Mouse (Mus musculus): Measurements from ENCODE around the gene Tcaim. TPM values are rescaled to one million over a fixed set of nuclear protein-coding genes. Genes with fewer than 3 reads are reported as not detected.
A peak's percentile ranks its signal among the peaks of the same experiment; 100 is the strongest.

Tcaim gene
- polyA plus RNA-seq (2014; fragmentation: Nextera tagmentation; extraction: Ambion mirVana) = 5.6 and 6.0 TPM in 2 replicates

GRCm38 (mm10) chr9:122805053-122805844 lies at the start of gene Tcaim:
Gene Tcaim (plus strand): TSS chr9:122805539.
- no peaks in the 10 kb centered on the region for H3K9me3 ChIP-seq (ENCODE audit: control insufficient read depth, low read length)
- peak within 1 kb of the TSS; percentile 83 for H3K27ac ChIP-seq (ENCODE audit: low read depth, low read length)
- no peaks in the 10 kb centered on the region for H3K27me3 ChIP-seq (ENCODE audit: control insufficient read depth, insufficient read depth, low read length)
- peak within 1 kb of the TSS; percentile 81 for H3K9ac ChIP-seq (ENCODE audit: low read length)
- H3K36me3 ChIP-seq (ENCODE audit: control insufficient read depth, insufficient read depth, low read length) = no peaks in the 10 kb centered on the region
- no peaks in the 10 kb centered on the region for H3K4me1 ChIP-seq (replicated peaks; ENCODE audit: control insufficient read depth, insufficient read depth, low read length)
- H3K4me2 ChIP-seq (ENCODE audit: low read depth, low read length, severe bottlenecking) = peak within 1 kb of the TSS; percentile 96
- ATAC-seq (replicated peaks; ENCODE audit: low FRiP score) (peak; percentile 98), DNase-seq (ENCODE audit: low spot score) (peak; percentile 95)
- H3K4me3 ChIP-seq (ENCODE audit: low read depth, low read length) = peak within 1 kb of the TSS; percentile 68
- WGBS = 8% methylated on average over 42 of the region's 42 CpGs

DNA sequence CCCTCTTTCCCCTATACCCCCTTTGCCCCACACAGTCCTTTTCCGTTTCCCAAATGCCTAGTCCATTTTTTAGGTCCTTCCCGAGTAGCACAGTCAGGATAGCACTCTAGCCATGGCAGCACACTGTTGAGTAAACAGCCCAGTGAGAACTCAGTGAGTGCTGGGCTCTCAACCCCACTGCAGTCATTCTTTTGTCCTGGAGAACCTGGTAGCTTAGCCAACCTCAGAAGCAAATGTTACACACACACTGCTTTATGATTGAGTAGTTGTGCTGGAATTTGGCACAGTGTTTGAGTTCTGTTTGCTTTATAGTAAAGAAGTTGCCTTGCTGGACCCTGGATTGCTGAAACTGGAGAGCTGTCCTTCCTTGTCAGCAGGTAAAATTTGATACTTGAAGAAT lies 47.7 kb upstream of the Tcaim start:
- Histone ChIP-seq H3K36me3 (ENCODE audit: control insufficient read depth, insufficient read depth, low read length) (no peaks in the 10 kb centered on the region), H3K9ac (ENCODE audit: low read length) (no peak overlapping the region), H3K27me3 (ENCODE audit: control insufficient read depth, insufficient read depth, low read length) (no peaks in the 10 kb centered on the region), H3K27ac (ENCODE audit: low read depth, low read length) (no peak overlapping the region), H3K9me3 (ENCODE audit: control insufficient read depth, low read length) (no peaks in the 10 kb centered on the region), H3K4me2 (ENCODE audit: low read depth, low read length, severe bottlenecking) (no peak overlapping the region), H3K4me3 (ENCODE audit: low read depth, low read length) (no peak overlapping the region), H3K4me1 (replicated peaks; ENCODE audit: control insufficient read depth, insufficient read depth, low read length) (no peaks in the 10 kb centered on the region)
- DNase-seq (ENCODE audit: low spot score) (no peak), ATAC-seq (replicated peaks; ENCODE audit: low FRiP score) (no peak)
- WGBS = 35% methylated on average over 2 of the region's 2 CpGs

DNA sequence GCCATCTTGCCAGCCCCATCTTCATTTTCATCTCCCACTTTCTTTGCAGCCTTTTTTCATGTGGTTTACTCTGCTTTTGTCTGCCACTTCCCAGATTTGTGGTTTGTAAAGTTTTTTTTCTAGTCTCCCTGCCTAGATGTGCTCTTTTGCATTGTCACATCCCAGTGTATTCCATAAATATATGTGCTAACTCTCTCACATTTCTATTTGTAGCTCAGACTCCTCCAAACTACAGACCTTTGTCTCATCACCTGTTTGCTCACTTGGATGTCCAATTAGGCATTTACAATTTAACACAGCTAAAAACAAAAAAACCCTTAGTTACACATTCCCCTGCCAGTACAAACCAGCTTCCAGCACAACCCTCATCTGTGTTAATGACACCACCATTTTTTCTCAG lies 45.2 kb upstream of the Tcaim start:
- Histone ChIP-seq H3K27me3 (ENCODE audit: control insufficient read depth, insufficient read depth, low read length) (no peaks in the 10 kb centered on the region), H3K27ac (ENCODE audit: low read depth, low read length) (no peak overlapping the region), H3K36me3 (ENCODE audit: control insufficient read depth, insufficient read depth, low read length) (no peaks in the 10 kb centered on the region), H3K4me3 (ENCODE audit: low read depth, low read length) (no peak overlapping the region), H3K9me3 (ENCODE audit: control insufficient read depth, low read length) (no peaks in the 10 kb centered on the region), H3K4me1 (replicated peaks; ENCODE audit: control insufficient read depth, insufficient read depth, low read length) (no peaks in the 10 kb centered on the region), H3K9ac (ENCODE audit: low read length) (no peak overlapping the region), H3K4me2 (ENCODE audit: low read depth, low read length, severe bottlenecking) (no peak overlapping the region)
- ATAC-seq (replicated peaks; ENCODE audit: low FRiP score) (no peak), DNase-seq (ENCODE audit: low spot score) (no peak)

GRCm38 (mm10) chr9:122785231-122785630 lies 20.1 kb upstream of the Tcaim start:
- DNase-seq (ENCODE audit: low spot score) (no peak), ATAC-seq (replicated peaks; ENCODE audit: low FRiP score) (no peak)
- H3K27ac ChIP-seq (ENCODE audit: low read depth, low read length) = no peak overlapping the region
- 83% methylated on average over 5 of the region's 5 CpGs for WGBS
- no peak overlapping the region for H3K9ac ChIP-seq (ENCODE audit: low read length)
- H3K4me2 ChIP-seq (ENCODE audit: low read depth, low read length, severe bottlenecking) = no peak overlapping the region
- H3K4me3 ChIP-seq (ENCODE audit: low read depth, low read length) = no peak overlapping the region
- no peaks in the 10 kb centered on the region for H3K4me1 ChIP-seq (replicated peaks; ENCODE audit: control insufficient read depth, insufficient read depth, low read length)
- no peaks in the 10 kb centered on the region for H3K36me3 ChIP-seq (ENCODE audit: control insufficient read depth, insufficient read depth, low read length)
- H3K9me3 ChIP-seq (ENCODE audit: control insufficient read depth, low read length) = no peaks in the 10 kb centered on the region
- H3K27me3 ChIP-seq (ENCODE audit: control insufficient read depth, insufficient read depth, low read length) = no peaks in the 10 kb centered on the region

- no peak overlapping the region for H3K4me3 ChIP-seq (ENCODE audit: low read depth, low read length)
- no peaks in the 10 kb centered on the region for H3K9me3 ChIP-seq (ENCODE audit: control insufficient read depth, low read length)
- no peaks in the 10 kb centered on the region for H3K27me3 ChIP-seq (ENCODE audit: control insufficient read depth, insufficient read depth, low read length)
- no peak overlapping the region for H3K9ac ChIP-seq (ENCODE audit: low read length)
- DNase-seq (ENCODE audit: low spot score) (no peak), ATAC-seq (replicated peaks; ENCODE audit: low FRiP score) (no peak)
- no peaks in the 10 kb centered on the region for H3K36me3 ChIP-seq (ENCODE audit: control insufficient read depth, insufficient read depth, low read length)
- WGBS = 95% methylated on average over 1 of the region's 1 CpGs
- H3K4me2 ChIP-seq (ENCODE audit: low read depth, low read length, severe bottlenecking) = no peak overlapping the region
- no peak overlapping the region for H3K27ac ChIP-seq (ENCODE audit: low read depth, low read length)
- no peaks in the 10 kb centered on the region for H3K4me1 ChIP-seq (replicated peaks; ENCODE audit: control insufficient read depth, insufficient read depth, low read length)
These were observed 18.8 kb upstream of the Tcaim start for GRCm38 (mm10) chr9:122786534-122786933.

- no peak for DNase-seq (ENCODE audit: low spot score)
- H3K9ac ChIP-seq (ENCODE audit: low read length) = peak overlapping the region; percentile 81
- no peaks in the 10 kb centered on the region for H3K4me1 ChIP-seq (replicated peaks; ENCODE audit: control insufficient read depth, insufficient read depth, low read length)
- no peaks in the 10 kb centered on the region for H3K36me3 ChIP-seq (ENCODE audit: control insufficient read depth, insufficient read depth, low read length)
- H3K9me3 ChIP-seq (ENCODE audit: control insufficient read depth, low read length) = no peaks in the 10 kb centered on the region
- no peaks in the 10 kb centered on the region for H3K27me3 ChIP-seq (ENCODE audit: control insufficient read depth, insufficient read depth, low read length)
- peak overlapping the region; percentile 83 for H3K27ac ChIP-seq (ENCODE audit: low read depth, low read length)
- H3K4me3 ChIP-seq (ENCODE audit: low read depth, low read length) = peak overlapping the region; percentile 68
- peak overlapping the region; percentile 96 for H3K4me2 ChIP-seq (ENCODE audit: low read depth, low read length, severe bottlenecking)
- 13% methylated on average over 10 of the region's 10 CpGs for WGBS
- no peak; the same call in 1 of the 2 replicates for ATAC-seq (replicated peaks; ENCODE audit: low FRiP score)
These were observed 554 bp downstream of the Tcaim start for GRCm38 (mm10) chr9:122805845-122806341.

GRCm38 (mm10) chr9:122807186-122807585 lies 1.8 kb downstream of the Tcaim start:
- H3K4me2 ChIP-seq (ENCODE audit: low read depth, low read length, severe bottlenecking) = no peak overlapping the region
- H3K9ac ChIP-seq (ENCODE audit: low read length) = no peak overlapping the region
- ATAC-seq (replicated peaks; ENCODE audit: low FRiP score) (no peak), DNase-seq (ENCODE audit: low spot score) (no peak)
- H3K36me3 ChIP-seq (ENCODE audit: control insufficient read depth, insufficient read depth, low read length) = no peaks in the 10 kb centered on the region
- H3K9me3 ChIP-seq (ENCODE audit: control insufficient read depth, low read length) = no peaks in the 10 kb centered on the region
- H3K4me3 ChIP-seq (ENCODE audit: low read depth, low read length) = no peak overlapping the region
- WGBS = 91% methylated on average over 2 of the region's 2 CpGs
- no peak overlapping the region for H3K27ac ChIP-seq (ENCODE audit: low read depth, low read length)
- H3K27me3 ChIP-seq (ENCODE audit: control insufficient read depth, insufficient read depth, low read length) = no peaks in the 10 kb centered on the region
- H3K4me1 ChIP-seq (replicated peaks; ENCODE audit: control insufficient read depth, insufficient read depth, low read length) = no peaks in the 10 kb centered on the region

GRCm38 (mm10) chr9:122810212-122810611 lies 4.9 kb downstream of the Tcaim start:
- Histone ChIP-seq H3K9ac (ENCODE audit: low read length) (no peak overlapping the region), H3K9me3 (ENCODE audit: control insufficient read depth, low read length) (no peaks in the 10 kb centered on the region), H3K4me2 (ENCODE audit: low read depth, low read length, severe bottlenecking) (no peak overlapping the region), H3K4me3 (ENCODE audit: low read depth, low read length) (no peak overlapping the region), H3K27me3 (ENCODE audit: control insufficient read depth, insufficient read depth, low read length) (no peaks in the 10 kb centered on the region), H3K27ac (ENCODE audit: low read depth, low read length) (no peak overlapping the region), H3K36me3 (ENCODE audit: control insufficient read depth, insufficient read depth, low read length) (no peaks in the 10 kb centered on the region), H3K4me1 (replicated peaks; ENCODE audit: control insufficient read depth, insufficient read depth, low read length) (no peaks in the 10 kb centered on the region)
- WGBS = 89% methylated on average over 3 of the region's 3 CpGs
- no peak for ATAC-seq (replicated peaks; ENCODE audit: low FRiP score)
- DNase-seq (ENCODE audit: low spot score) = no peak

DNA sequence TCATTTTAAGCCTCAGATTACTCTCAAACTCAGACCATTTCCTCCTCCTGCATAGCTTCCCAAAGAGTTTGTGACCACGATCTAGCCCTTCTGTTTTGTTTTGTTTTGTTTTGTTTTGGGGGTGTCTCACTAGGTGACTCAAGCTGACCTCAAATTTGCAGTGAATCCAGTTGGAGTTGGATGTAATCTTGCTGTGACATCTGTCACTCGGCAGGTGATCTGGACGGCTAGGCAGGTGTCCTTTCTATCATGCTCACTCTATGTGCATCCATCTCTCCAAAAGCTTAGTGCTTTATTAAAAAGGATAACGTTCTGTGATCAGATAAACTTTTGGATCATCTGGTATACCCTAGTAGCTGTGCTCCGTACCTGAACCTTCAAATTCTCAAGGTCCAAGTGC lies 7.0 kb downstream of the Tcaim start:
- Histone ChIP-seq H3K4me2 (ENCODE audit: low read depth, low read length, severe bottlenecking) (no peak overlapping the region), H3K36me3 (ENCODE audit: control insufficient read depth, insufficient read depth, low read length) (no peaks in the 10 kb centered on the region), H3K27me3 (ENCODE audit: control insufficient read depth, insufficient read depth, low read length) (no peaks in the 10 kb centered on the region), H3K9me3 (ENCODE audit: control insufficient read depth, low read length) (no peaks in the 10 kb centered on the region), H3K4me3 (ENCODE audit: low read depth, low read length) (no peak overlapping the region), H3K27ac (ENCODE audit: low read depth, low read length) (no peak overlapping the region), H3K9ac (ENCODE audit: low read length) (no peak overlapping the region), H3K4me1 (replicated peaks; ENCODE audit: control insufficient read depth, insufficient read depth, low read length) (no peaks in the 10 kb centered on the region)
- ATAC-seq (replicated peaks; ENCODE audit: low FRiP score) (no peak), DNase-seq (ENCODE audit: low spot score) (no peak)
- 86% methylated on average over 5 of the region's 5 CpGs for whole genome bisulfite sequencing
